Mouse (Mus musculus) c-Kit-negative CD71-positive TER-119-positive erythroid progenitor cells, embryonic 14.5 days (primary cell): ENCODE measurements around the gene Wars2.

Experiments
- DNase-seq: peaks from one replicate; pipeline ENCODE4 v3.0.0-alpha.2; 2013; ENCODE audit warnings: low read depth, low spot score

Wars2 gene

GRCm38 (mm10) chr3:99247996-99248801, 107.3 kb downstream of the Wars2 start:
- no peak for DNase-seq

GRCm38 (mm10) chr3:99248831-99249550, 108.1 kb downstream of the Wars2 start:
- DNase-seq, result no peak

GRCm38 (mm10) chr3:99249551-99249870, 108.6 kb downstream of the Wars2 start:
- no peak for DNase-seq

GRCm38 (mm10) chr3:99249906-99250305, 109.0 kb downstream of the Wars2 start:
- no peak for DNase-seq

GRCm38 (mm10) chr3:99251271-99252165, 110.7 kb downstream of the Wars2 start:
- DNase-seq, result no peak

- no peak for DNase-seq
Measured at GRCm38 (mm10) chr3:99252461-99253091, 111.7 kb downstream of the Wars2 start.

GRCm38 (mm10) chr3:99253092-99253488, 112.2 kb downstream of the Wars2 start:
- DNase-seq, result no peak

- DNase-seq, result no peak
Measured at GRCm38 (mm10) chr3:99253497-99254451, 112.9 kb downstream of the Wars2 start.

GRCm38 (mm10) chr3:99254559-99255151, 113.8 kb downstream of the Wars2 start:
- no peak for DNase-seq

- DNase-seq, result no peak
Measured at GRCm38 (mm10) chr3:99255411-99256365, 114.8 kb downstream of the Wars2 start.

- DNase-seq, result no peak
Measured at GRCm38 (mm10) chr3:99256366-99256750, 115.5 kb downstream of the Wars2 start.

- no peak for DNase-seq
Measured at GRCm38 (mm10) chr3:99256766-99257165, 115.9 kb downstream of the Wars2 start.

- no peak for DNase-seq
Measured at GRCm38 (mm10) chr3:99257586-99258577, 117.0 kb downstream of the Wars2 start.

GRCm38 (mm10) chr3:99259741-99260270, 118.9 kb downstream of the Wars2 start:
- no peak for DNase-seq

- DNase-seq, result no peak
Measured at GRCm38 (mm10) chr3:99260395-99260794, 119.5 kb downstream of the Wars2 start.

GRCm38 (mm10) chr3:99261371-99261791, 120.5 kb downstream of the Wars2 start:
- no peak for DNase-seq

- DNase-seq, result no peak
Measured at GRCm38 (mm10) chr3:99261986-99262385, 121.1 kb downstream of the Wars2 start.
